Mouse (Mus musculus) cerebellum, postnatal 10 days (tissue): ENCODE measurements at regions not wholly inside any gene's neighbourhood (a gene's known extent, or its start where the extent isn't known, plus 50 kb on each side); places are given as distances from the start of the nearest gene placed in this dataset.

Experiments used
- DNase-seq, 2 experiments: peaks; one replicate each; pipeline ENCODE4 v3.0.0; 2021; ENCODE audit warnings: mixed read lengths in 2 of 2

GRCm38 (mm10) chr3:8751356-8751755 is 858.5 kb downstream of the Zfp704 start:
- DNase-seq, result no peak

DNA sequence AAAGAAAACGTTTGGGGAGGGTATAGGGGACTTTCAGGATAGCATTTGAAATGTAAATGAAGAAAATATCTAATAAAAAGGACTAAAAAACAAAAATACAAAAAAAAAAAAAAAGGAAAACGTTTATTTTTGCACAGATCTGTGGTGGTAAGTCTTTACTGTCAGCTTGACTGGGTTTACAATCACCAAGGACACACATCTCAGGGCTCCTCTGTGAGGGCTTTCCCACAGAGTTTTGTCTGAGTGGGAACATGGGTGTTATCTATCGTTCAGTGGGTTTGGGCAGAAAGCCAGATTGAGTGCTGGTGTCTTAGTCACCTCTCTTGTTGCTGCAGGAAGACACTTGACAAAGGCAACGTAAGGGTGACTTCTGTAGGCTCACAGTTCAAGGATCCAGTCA is 859.0 kb downstream of the Zfp704 start:
- peak in 1 of 2 experiments; percentile 35 for DNase-seq

GRCm38 (mm10) chr3:8750162-8750561 is 859.7 kb downstream of the Zfp704 start:
- DNase-seq, result no peak

DNA sequence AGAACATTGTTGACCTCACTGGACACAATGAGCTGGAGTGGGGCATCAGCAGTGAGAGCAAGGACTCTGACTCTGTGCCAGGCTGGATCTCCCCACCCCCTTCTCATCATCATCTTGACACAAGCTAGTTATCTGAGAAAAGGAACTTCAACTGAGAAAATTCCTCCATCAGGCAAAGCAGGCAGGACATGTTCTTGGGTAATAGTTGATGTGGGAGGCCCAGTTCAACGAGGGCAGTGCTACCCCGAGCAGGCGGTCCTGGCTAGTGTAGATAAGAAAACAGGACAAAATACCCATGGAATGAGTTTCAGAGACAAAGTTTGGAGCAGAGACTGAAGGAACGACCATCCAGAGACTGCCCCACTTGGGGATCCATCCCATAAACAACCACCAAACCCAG is 862.7 kb downstream of the Zfp704 start:
- DNase-seq, result no peak

DNA sequence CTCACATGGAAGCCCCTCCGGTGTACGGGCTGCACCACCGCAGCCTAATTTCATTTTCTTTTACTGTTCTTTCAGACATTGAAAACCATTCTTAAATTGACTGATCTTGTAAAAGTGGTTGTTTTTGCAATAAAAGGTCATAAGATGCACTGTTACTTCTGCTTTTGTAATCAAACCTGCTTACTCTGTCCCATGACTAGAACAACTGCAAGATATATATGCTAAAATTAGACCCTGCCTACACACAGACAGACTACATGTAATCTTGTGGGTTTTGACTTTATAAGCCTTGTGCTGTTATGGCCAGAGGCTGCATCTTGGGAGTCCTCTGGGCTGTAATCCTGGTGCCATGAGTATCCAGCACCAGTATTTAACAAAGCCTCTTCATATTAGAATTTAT is 863.2 kb downstream of the Zfp704 start:
- DNase-seq, result no peak

GRCm38 (mm10) chr3:8746037-8746436 is 863.8 kb downstream of the Zfp704 start:
- DNase-seq, result no peak

- no peak for DNase-seq
Measured at GRCm38 (mm10) chr3:8744857-8745256, 865.0 kb downstream of the Zfp704 start.

DNA sequence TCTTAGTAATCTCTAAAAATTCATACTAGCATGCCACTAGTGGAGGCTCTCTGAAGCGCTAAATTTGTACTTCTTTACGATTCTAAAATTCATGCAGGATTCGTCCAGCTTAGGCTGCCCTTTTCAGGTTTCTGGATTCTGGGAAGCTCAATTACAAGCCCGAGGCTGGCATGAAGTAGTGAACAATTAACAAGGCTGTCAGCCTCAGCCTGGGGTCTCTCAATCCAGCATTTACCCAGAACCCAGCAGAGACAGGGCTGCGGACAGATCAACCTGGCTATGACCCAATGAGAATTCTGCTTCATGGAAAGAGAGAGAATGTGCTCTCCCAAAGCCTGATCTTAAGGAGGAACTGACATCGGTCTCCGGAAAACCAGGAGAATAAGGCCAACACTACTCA is 866.2 kb downstream of the Zfp704 start:
- DNase-seq, result peak; percentile 34 to 43

DNA sequence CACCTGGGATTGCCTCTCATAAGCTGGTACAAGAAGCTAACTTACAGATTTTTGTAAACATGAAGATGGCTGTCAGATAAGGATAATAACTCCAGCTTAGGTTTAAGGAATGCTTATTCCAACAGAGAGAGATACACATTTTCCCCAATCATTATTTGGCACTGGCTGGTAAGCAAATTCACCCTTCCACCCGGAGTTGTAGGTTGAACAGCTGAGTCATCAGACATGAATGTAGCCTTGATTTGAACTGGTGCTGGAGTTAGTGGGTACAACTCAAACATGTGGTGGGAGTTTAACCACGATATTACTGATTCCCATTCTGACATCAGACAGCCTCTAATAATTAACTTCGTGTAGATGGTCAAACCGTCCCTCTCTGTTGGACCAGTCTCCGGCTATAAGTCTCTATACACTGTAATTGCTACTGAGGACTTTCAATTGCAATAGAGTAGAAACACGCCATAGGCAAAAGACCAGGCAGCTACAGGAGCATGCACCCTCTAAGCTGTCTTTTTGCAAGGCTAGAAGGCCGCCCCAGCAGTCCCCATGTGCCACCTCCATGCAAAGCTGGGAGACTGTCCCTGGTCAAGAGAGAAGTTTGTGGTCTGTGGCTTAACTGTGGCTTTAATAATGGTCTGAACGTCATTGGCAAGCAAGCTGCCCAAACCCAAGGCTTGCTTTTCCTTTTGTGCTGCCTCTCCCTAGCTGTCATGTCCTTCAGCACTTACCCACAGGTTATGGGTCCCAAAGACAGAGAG is 868.4 kb downstream of the Zfp704 start:
- DNase-seq, result no peak

DNA sequence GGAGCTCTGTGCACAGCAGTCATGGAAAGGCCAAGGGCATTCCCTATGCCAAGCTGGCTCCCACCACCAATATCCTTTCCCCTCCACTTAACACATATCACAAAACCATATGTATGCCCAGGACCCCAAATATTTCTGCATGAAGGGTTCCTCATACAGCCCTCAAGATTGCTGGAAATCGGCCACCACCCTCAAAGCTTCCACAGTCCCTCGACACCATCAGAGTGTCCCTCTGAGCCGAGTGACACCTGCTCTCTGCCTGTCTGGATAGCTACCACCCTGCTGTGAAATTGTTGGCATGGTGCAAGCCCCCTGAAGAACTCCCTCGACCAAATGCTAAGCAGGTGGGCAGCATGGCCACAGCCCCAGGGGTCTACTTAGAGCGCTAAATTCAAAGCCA is 869.2 kb downstream of the Zfp704 start:
- DNase-seq, result peak; percentile 60 to 83

GRCm38 (mm10) chr3:8739299-8739698 is 870.6 kb downstream of the Zfp704 start:
- DNase-seq, result no peak

- peak; percentile 76 to 89 for DNase-seq
Measured at GRCm38 (mm10) chr3:8736239-8736953, 873.5 kb downstream of the Zfp704 start.

- DNase-seq, result peak; percentile 41 to 55
Measured at GRCm38 (mm10) chr3:8734096-8734495, 875.8 kb downstream of the Zfp704 start.

- peak in 1 of 2 experiments; percentile 53 for DNase-seq
Measured at GRCm38 (mm10) chr3:8731398-8731797, 878.5 kb downstream of the Zfp704 start.

GRCm38 (mm10) chr3:8721628-8722594 is 888.0 kb downstream of the Zfp704 start:
- DNase-seq, result no peak

DNA sequence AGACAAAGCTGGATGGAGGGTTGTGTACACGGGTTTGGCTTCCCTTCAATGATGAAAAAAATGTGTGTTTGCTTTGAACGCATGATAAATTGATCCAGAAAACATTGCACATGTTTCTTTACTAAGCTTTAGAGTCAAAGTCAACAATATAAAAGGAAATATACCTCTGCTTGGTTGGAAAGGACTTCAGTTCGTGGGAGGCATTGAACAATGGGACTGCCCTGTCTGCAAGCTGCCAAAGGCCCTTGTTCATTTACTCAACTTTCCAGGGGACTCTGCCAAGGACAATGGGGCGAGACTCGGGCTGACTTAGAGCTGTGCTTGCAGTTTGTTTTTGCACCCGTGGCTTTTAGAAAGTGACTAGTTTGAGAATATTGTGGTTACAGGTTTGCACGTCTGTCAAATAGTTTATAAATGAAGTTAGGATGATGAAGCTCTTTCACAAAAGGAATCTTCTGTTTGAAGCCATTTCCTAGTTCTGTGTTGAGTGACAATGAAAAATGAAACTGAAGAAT is 889.2 kb downstream of the Zfp704 start:
- DNase-seq, result no peak

- no peak for DNase-seq
Measured at GRCm38 (mm10) chr3:8718206-8718605, 891.7 kb downstream of the Zfp704 start.

DNA sequence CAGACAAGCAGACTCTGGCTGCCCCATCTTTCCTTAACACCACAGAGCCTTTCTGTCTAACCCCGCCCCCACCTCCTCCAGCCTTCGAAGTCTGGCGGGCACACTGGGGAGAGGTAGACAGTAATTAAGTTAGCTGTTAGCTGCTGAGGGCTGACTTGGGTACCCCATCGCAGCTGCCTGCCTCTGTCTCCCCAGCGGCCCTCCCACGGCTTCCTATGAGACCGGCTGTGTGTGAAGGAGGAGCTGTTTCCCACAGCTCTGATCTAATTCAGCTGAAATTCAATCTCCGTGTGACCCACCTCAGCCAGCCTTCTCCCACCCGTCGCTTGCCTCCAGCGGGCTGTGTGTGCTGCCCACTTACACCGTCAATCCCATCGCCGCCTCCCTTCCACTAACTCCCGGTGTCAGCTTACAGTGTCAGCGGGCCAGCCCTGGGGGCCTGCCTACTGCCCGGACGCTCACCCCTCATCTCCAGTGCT is 892.5 kb downstream of the Zfp704 start:
- peak; percentile 32 to 44 for DNase-seq
